Comparison of ENCODE assay signal across 8 mouse cellular contexts in the genomic region with DNA sequence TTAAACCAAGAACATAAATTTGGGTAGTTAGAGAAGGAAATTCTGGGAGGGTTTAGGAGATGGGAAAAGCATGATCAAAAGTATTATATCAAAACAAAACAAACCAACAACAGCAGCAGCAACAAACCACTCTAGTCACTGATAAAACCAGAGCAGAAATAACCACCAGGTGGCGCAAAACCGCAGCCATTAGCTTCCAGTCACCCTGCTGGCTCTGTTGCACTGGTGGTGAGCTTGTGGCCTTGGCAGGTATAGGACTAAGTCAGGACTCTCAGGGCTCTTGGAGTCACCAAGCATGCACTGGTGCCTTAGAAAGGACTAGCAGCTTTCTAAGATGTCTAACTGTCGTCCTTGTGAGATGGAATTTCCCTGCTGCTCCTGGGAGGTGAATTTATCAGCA.
DNase-seq lines count a peak whose midpoint lies in the region; ATAC-seq and TF ChIP-seq lines count a peak whose summit lies in the region.

No protein-coding gene starts in this region.

- no peak overlapping the region for H3K4me3 ChIP-seq in G1E (ENCODE audit: low read depth, low read length)

- no peaks in the 10 kb centered on the region for H3K4me1 ChIP-seq in G1E (ENCODE audit: insufficient read depth, low read depth, low read length)

- no peaks in the 10 kb centered on the region; the same call in 1 of the 2 replicates for H3K27me3 ChIP-seq in G1E (ENCODE audit: insufficient read depth, low read length)

- no peaks in the 10 kb centered on the region for H3K36me3 ChIP-seq in G1E (replicated peaks)

- 31% methylated on average over 3 of the region's 3 CpGs for WGBS in large intestine, adult 2 months

- no peak for ATAC-seq in G1E (ENCODE audit: extremely low read depth, insufficient number of reproducible peaks, low FRiP score, poor library complexity, severe bottlenecking)
- peak; percentile 56; the same call in 1 of the 2 replicates for ATAC-seq in frontal cortex, adult (ENCODE audit: low TSS enrichment)

- peak; percentile 36 to 82 for DNase-seq in adrenal gland, adult (ENCODE audit: inconsistent age in 2 of 2, low spot score in 1 of 2)
- DNase-seq in adrenal gland, adult 8-10 months = no peak
- DNase-seq in G1E (ENCODE audit: low spot score) = no peak
- DNase-seq in cerebellum, adult 8-10 months = peak; percentile 56
- peak; percentile 16 for DNase-seq in large intestine, adult 2 months (ENCODE audit: low read depth, low spot score)
- DNase-seq in lung, postnatal 25 days (ENCODE audit: low spot score) = peak; percentile 18
- DNase-seq in right cerebral cortex, adult 2 months (ENCODE audit: low spot score in 2 of 2) = peak; percentile 81

- TF ChIP-seq CTCF in G1E (IDR thresholded peaks at IDR 0.05; ENCODE audit: low read depth, low read length) = peak; percentile 29; the same call in 1 of the 2 replicates

- H3K9me3 ChIP-seq in G1E (replicated peaks) = no peaks in the 10 kb centered on the region

Comparison
In these comparisons a context has a peak if more than half of its experiments do, and no peak if none do; other contexts are left out.
1. DNase-seq: peak in adrenal gland, adult (2 of 2), cerebellum, adult 8-10 months (single experiment), large intestine, adult 2 months (single experiment), lung, postnatal 25 days (single experiment) and right cerebral cortex, adult 2 months (2 of 2); none in adrenal gland, adult 8-10 months (single experiment) and G1E (single experiment).